Mouse (Mus musculus): ENCODE data around the gene Atp8b5.

Atp8b5 gene

GRCm38 (mm10) chr4:43266623-43267322 is at the start of gene Atp8b5:
TSS of gene Atp8b5 (plus strand) at chr4:43267159.
- TF ChIP-seq GATA4 (IDR thresholded peaks at IDR 0.05; ENCODE audit: insufficient replicate concordance, low read length) = no peak

GRCm38 (mm10) chr4:43217997-43218396 is 49.0 kb upstream of the Atp8b5 start:
- TF ChIP-seq GATA4 (IDR thresholded peaks at IDR 0.05; ENCODE audit: insufficient replicate concordance, low read length) = no peak

- TF ChIP-seq GATA4 (IDR thresholded peaks at IDR 0.05; ENCODE audit: insufficient replicate concordance, low read length) = no peak
These were observed 35.1 kb upstream of the Atp8b5 start for GRCm38 (mm10) chr4:43231821-43232220.

DNA sequence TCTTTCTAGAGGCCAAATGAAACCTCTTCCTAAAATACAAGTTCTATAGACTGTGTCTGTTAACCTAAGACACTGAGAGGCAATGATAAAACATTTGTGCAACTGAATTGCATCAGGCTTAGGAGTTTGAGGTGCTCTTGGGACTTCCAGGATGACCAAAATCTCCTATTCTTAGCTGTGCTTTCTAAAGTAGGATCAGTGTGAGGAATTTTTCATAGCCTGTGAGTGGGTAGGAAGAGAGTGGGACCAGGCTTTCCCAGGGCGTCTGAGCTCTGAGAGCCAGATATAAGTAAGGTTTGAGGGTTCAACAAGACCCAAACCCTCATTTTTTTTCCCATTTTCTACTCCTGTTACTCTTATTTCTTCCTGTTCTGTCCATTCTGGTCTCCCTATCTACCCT is 34.0 kb upstream of the Atp8b5 start:
- TF ChIP-seq GATA4 (IDR thresholded peaks at IDR 0.05; ENCODE audit: insufficient replicate concordance, low read length) = no peak

DNA sequence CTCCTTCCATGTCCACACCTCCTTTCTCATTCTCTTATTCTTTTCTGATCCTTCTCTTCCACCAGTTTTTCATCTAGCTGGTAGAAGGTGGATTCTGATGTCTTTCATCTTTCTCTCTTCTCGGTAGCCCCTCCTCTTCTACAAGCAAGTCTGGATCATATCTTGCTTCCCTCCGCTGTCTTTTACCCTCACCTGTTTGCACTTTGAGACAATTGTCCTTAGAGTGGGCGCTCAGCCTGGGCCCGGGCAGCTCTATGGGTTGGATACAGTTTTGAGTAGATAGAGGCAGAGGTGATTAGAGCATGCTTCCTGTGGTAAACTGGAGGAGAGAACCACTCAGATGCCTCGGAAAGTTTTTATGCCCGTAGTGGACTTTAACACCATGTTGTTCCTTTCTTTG is 33.5 kb upstream of the Atp8b5 start:
- TF ChIP-seq GATA4 (IDR thresholded peaks at IDR 0.05; ENCODE audit: insufficient replicate concordance, low read length) = no peak

- TF ChIP-seq GATA4 (IDR thresholded peaks at IDR 0.05; ENCODE audit: insufficient replicate concordance, low read length) = no peak
These were observed 30.1 kb upstream of the Atp8b5 start for GRCm38 (mm10) chr4:43236898-43237297.

- TF ChIP-seq GATA4 (IDR thresholded peaks at IDR 0.05; ENCODE audit: insufficient replicate concordance, low read length) = no peak
These were observed 26.2 kb upstream of the Atp8b5 start for GRCm38 (mm10) chr4:43240716-43241115.

GRCm38 (mm10) chr4:43244022-43244421 is 22.9 kb upstream of the Atp8b5 start:
- no peak for TF ChIP-seq GATA4 (IDR thresholded peaks at IDR 0.05; ENCODE audit: insufficient replicate concordance, low read length)

- TF ChIP-seq GATA4 (IDR thresholded peaks at IDR 0.05; ENCODE audit: insufficient replicate concordance, low read length) = no peak
These were observed 21.2 kb upstream of the Atp8b5 start for GRCm38 (mm10) chr4:43245776-43246175.

DNA sequence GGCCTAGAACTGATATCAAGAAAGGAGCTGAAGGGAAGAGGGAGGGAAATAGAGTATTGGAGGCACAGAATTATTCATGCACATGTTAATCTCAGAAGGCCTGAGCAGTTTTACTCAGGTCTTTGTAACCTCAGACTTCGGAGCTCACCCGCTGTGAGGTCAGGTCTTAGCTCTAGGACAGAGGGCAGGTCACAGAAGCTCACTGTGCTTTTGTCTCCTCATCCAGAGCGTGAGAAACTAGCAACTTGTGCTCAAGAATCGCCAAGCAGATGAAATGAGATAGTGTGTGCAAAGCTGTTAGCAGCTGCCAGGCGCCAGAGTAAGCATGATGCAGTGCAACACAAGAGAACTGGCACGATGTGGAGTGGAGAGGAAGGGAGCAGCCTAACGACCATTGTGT is 18.9 kb upstream of the Atp8b5 start:
- no peak for TF ChIP-seq GATA4 (IDR thresholded peaks at IDR 0.05; ENCODE audit: insufficient replicate concordance, low read length)

DNA sequence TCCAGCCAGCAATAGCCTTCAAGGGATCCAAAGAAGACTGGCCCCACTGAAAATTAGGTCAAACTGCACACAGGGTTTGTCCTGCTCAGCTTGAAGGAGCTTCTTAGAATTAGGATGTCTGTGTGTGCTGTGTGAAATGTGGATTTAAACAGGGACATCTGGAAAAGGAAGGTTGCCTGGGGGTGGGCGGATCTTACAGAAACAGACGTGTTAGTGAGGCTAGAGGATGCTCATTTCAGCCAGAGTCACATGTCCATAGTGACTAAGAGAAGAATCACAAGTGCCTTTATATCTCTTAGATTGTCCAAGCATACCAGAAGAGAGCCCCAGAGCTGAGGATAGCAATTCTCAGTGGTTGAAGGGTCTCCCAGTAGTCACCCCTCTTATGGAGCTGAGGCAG is 18.1 kb upstream of the Atp8b5 start:
- no peak for TF ChIP-seq GATA4 (IDR thresholded peaks at IDR 0.05; ENCODE audit: insufficient replicate concordance, low read length)

- TF ChIP-seq GATA4 (IDR thresholded peaks at IDR 0.05; ENCODE audit: insufficient replicate concordance, low read length) = no peak
These were observed 15.7 kb upstream of the Atp8b5 start for GRCm38 (mm10) chr4:43251269-43251668.

GRCm38 (mm10) chr4:43257040-43257439 is 9.9 kb upstream of the Atp8b5 start:
- no peak for TF ChIP-seq GATA4 (IDR thresholded peaks at IDR 0.05; ENCODE audit: insufficient replicate concordance, low read length)

DNA sequence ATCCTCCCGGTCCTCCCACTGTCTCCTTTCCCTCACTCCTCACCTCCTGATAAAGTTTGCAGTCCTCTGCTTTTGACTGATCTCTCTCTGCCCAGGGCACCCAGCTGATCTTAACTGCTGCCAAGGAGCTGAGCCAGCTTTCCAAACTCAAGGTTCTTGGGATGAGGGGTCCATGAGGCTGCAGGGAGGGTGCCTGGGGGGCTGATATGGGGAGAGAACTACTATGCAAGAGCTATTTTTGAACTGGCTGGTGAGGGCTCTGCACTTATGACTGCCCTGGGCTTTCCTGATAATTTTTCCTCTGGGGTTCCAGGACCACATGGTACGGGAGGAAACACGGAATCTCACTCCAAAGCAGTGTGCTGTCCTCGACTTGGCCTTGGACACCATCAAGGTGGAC is 8.4 kb upstream of the Atp8b5 start:
- TF ChIP-seq GATA4 (IDR thresholded peaks at IDR 0.05; ENCODE audit: insufficient replicate concordance, low read length) = no peak

DNA sequence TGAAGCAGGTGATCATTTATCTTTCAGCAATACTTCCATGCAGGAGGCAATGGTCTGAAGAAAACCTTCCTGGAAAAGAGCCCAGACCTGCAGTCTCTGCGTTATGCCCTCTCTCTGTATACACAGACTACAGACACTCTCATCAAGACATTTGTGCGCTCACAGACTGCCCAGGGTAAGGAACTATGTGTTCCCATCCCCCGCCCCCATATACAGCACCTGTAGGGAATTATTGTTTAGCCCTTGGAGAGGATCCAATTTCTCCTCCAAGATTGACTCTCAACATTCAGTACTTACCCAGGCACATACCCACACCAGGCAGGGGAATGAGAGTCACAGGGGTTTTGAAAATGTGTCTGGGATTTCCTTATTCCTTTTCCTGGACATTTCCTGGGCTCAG is 7.5 kb upstream of the Atp8b5 start:
- no peak for TF ChIP-seq GATA4 (IDR thresholded peaks at IDR 0.05; ENCODE audit: insufficient replicate concordance, low read length)

DNA sequence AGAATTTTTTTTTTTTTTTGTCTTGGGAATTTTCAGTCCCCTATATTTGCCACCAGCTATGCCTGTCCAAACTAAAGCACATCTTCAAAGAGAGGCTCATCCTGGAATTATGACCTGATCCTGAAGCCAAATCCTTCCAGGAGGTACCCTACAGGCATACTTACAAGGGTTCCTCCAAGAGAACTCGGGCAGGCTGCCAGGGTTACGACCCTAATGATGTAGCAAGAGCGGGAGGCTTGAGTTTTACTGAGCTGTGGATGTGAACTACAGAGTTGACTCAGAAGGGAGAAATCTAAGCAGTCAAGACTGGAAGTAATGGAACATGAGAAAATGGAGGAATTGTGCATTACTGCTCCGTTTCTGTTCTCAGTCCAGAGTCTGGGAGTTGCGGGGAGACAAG is 6.9 kb upstream of the Atp8b5 start:
- no peak for TF ChIP-seq GATA4 (IDR thresholded peaks at IDR 0.05; ENCODE audit: insufficient replicate concordance, low read length)

DNA sequence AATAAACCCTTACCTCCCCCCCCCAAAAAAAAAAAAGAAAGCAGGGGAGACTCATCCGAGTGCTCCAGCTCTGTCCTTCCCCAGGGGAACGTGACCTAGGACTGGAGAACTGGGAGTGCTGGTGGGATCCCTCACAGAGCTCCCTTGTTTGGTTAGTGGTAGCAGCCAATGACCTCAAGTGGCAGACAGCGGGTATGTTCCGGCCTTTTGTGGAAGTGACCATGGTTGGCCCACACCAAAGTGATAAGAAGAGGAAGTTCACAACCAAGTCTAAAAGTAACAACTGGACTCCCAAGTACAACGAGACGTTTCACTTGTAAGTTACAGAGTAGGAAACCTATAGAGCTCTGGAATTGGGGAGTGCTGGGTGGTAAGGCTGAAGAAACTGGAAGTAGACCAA is 4.1 kb upstream of the Atp8b5 start:
- no peak for TF ChIP-seq GATA4 (IDR thresholded peaks at IDR 0.05; ENCODE audit: insufficient replicate concordance, low read length)

All from liver, adult (tissue).